Mouse (Mus musculus): ENCODE measurements around the gene Hoxc8. TPM values are rescaled to one million over a fixed set of nuclear protein-coding genes. Genes with fewer than 3 reads are reported as not detected.
A peak's percentile ranks its signal among the peaks of the same experiment; 100 is the strongest.

Hoxc8 gene
- polyA plus RNA-seq, 1 experiment from 2014 or later = 1.0 TPM

DNA sequence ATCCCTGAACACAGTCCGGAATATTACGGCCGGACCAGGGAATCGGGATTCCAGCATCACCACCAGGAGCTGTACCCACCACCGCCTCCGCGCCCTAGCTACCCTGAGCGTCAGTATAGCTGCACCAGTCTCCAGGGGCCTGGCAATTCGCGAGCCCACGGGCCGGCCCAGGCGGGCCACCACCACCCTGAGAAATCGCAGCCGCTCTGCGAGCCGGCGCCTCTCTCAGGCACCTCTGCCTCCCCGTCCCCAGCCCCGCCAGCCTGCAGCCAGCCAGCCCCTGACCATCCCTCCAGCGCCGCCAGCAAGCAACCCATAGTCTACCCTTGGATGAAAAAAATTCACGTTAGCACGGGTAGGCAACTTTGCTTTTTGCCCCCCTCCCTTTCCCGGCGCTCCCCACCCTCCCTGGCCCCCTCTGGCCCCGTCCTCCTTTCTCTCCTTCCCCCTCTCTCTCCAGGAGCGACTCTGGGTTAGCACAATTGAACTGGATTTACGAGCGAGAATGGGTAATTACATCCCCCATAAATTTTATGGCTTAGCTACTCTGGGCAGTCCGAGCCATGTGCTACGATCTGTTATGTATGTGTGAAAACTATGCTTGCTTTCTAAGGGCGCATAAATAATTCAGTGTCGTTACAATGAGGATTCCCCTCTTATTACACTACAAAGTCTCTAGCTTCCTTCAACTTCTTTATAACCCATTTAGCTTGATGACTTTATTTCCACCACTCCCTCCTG, 44.6 kb downstream of the Hoxc8 start:
- Histone ChIP-seq H3K4me1 (ENCODE audit: control insufficient read depth, insufficient read depth, low read length) (peaks cover 37% of the 10 kb centered on the region), H3K36me3 (ENCODE audit: control insufficient read depth, insufficient read depth, low read length) (no peaks in the 10 kb centered on the region), H3K9ac (replicated peaks; ENCODE audit: low read depth, low read length) (peak overlapping the region; percentile 92), H3K27ac (ENCODE audit: low read length) (peak overlapping the region; percentile 89), H3K4me2 (replicated peaks; ENCODE audit: low read depth, low read length) (peak overlapping the region; percentile 76), H3K27me3 (ENCODE audit: control insufficient read depth, insufficient read depth, low read length) (no peaks in the 10 kb centered on the region), H3K9me3 (ENCODE audit: control insufficient read depth, low read depth, low read length) (no peaks in the 10 kb centered on the region), H3K4me3 (ENCODE audit: low read depth, low read length) (peak overlapping the region; percentile 69)
- ATAC-seq (ENCODE audit: insufficient number of reproducible peaks, insufficient read depth, low FRiP score, low read depth) = peak; percentile 49
- under 1% methylated on average over 34 of the region's 34 CpGs for WGBS

DNA sequence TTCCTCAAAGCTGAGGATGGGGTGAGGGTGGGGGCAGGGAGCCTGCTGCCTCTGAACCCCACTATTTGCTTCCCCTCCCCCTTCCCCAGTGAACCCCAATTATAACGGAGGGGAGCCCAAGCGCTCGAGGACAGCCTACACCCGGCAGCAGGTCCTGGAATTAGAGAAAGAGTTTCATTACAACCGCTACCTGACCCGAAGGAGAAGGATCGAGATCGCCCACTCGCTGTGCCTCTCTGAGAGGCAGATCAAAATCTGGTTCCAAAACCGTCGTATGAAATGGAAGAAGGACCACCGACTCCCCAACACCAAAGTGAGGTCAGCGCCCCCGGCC, 45.1 kb downstream of the Hoxc8 start:
- H3K36me3 ChIP-seq (ENCODE audit: control insufficient read depth, insufficient read depth, low read length) = no peaks in the 10 kb centered on the region
- peak overlapping the region; percentile 89 for H3K27ac ChIP-seq (ENCODE audit: low read length)
- H3K9ac ChIP-seq (replicated peaks; ENCODE audit: low read depth, low read length) = peak overlapping the region; percentile 92
- ATAC-seq (ENCODE audit: insufficient number of reproducible peaks, insufficient read depth, low FRiP score, low read depth) = no peak
- H3K27me3 ChIP-seq (ENCODE audit: control insufficient read depth, insufficient read depth, low read length) = no peaks in the 10 kb centered on the region
- under 1% methylated on average over 14 of the region's 14 CpGs for WGBS
- H3K9me3 ChIP-seq (ENCODE audit: control insufficient read depth, low read depth, low read length) = no peaks in the 10 kb centered on the region
- peak overlapping the region; percentile 76 for H3K4me2 ChIP-seq (replicated peaks; ENCODE audit: low read depth, low read length)
- H3K4me1 ChIP-seq (ENCODE audit: control insufficient read depth, insufficient read depth, low read length) = peaks cover 42% of the 10 kb centered on the region
- H3K4me3 ChIP-seq (ENCODE audit: low read depth, low read length) = peak overlapping the region; percentile 69

DNA sequence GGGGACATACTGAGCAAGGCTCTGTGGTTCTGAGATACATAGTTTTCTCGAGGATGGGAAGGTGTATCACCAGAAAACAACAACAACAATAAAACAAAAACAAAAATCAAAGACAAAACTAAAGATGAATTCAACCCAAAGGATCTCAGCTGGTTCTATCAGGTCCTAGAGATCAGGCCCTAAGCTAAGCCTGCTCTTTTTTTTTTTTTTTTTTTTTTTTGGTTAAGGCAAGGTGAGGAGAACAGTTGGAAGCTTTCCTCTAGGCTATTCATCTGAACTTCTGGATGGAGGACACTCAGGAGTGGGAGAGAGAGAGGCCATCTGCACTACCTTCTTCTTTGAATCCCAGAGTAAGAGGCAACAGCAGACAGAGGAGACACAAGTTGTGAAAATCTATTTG, 47.2 kb downstream of the Hoxc8 start:
- H3K9me3 ChIP-seq (ENCODE audit: control insufficient read depth, low read depth, low read length) = no peaks in the 10 kb centered on the region
- no peaks in the 10 kb centered on the region for H3K27me3 ChIP-seq (ENCODE audit: control insufficient read depth, insufficient read depth, low read length)
- 23% methylated on average over 1 of the region's 1 CpGs for WGBS
- ATAC-seq (ENCODE audit: insufficient number of reproducible peaks, insufficient read depth, low FRiP score, low read depth) = no peak
- H3K4me3 ChIP-seq (ENCODE audit: low read depth, low read length) = peak overlapping the region; percentile 69; the same call in 1 of the 2 replicates
- peak overlapping the region; percentile 76 for H3K4me2 ChIP-seq (replicated peaks; ENCODE audit: low read depth, low read length)
- H3K27ac ChIP-seq (ENCODE audit: low read length) = peak overlapping the region; percentile 81; the same call in 1 of the 2 replicates
- H3K36me3 ChIP-seq (ENCODE audit: control insufficient read depth, insufficient read depth, low read length) = no peaks in the 10 kb centered on the region
- no peak overlapping the region for H3K9ac ChIP-seq (replicated peaks; ENCODE audit: low read depth, low read length)
- H3K4me1 ChIP-seq (ENCODE audit: control insufficient read depth, insufficient read depth, low read length) = peaks cover 57% of the 10 kb centered on the region

DNA sequence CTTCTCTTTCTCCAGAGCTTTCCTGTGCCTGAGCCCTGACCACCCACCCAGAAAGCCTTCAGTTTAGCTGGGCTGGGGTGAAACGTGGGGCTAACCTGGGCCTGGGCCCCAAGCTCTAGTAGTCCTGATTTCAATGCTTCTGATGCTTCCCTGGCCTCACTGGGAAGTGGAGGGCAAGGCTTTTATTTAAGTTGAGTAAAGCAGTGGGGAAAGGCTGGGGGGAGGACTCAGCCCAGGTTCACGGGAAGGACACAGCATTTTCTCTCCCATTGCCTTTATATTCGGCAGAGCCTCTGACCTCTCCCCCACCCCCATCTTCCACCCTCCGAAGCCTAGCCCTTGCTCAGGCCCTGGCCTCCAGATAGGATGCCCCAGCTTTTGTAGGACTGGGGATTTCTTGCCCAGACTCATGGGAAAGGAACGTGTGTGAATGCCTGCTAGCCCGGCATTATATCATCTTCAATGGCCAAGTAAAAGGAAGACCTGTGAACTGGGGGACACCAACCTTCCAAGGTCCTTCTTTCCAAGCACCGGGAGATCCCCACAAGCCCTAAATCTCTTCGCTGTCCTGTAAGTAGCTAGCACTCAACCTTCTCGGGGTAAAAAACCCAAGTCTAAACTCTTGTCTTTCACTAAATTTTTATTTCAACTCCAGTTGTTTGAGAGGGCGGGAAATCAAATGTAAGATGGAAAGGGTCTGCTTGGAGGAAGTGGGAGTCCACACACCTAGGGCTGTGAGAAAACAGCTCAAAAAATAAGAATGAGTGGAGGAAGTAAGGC, 48.5 kb downstream of the Hoxc8 start:
- WGBS = 14% methylated on average over 10 of the region's 10 CpGs
- H3K27ac ChIP-seq (ENCODE audit: low read length) = peak overlapping the region; percentile 81
- peak overlapping the region; percentile 3; the same call in 1 of the 2 replicates for H3K4me3 ChIP-seq (ENCODE audit: low read depth, low read length)
- no peaks in the 10 kb centered on the region for H3K27me3 ChIP-seq (ENCODE audit: control insufficient read depth, insufficient read depth, low read length)
- H3K9me3 ChIP-seq (ENCODE audit: control insufficient read depth, low read depth, low read length) = no peaks in the 10 kb centered on the region
- H3K4me2 ChIP-seq (replicated peaks; ENCODE audit: low read depth, low read length) = peak overlapping the region; percentile 76
- ATAC-seq (ENCODE audit: insufficient number of reproducible peaks, insufficient read depth, low FRiP score, low read depth) = no peak
- no peaks in the 10 kb centered on the region for H3K36me3 ChIP-seq (ENCODE audit: control insufficient read depth, insufficient read depth, low read length)
- peaks cover 49% of the 10 kb centered on the region for H3K4me1 ChIP-seq (ENCODE audit: control insufficient read depth, insufficient read depth, low read length)
- no peak overlapping the region for H3K9ac ChIP-seq (replicated peaks; ENCODE audit: low read depth, low read length)

DNA sequence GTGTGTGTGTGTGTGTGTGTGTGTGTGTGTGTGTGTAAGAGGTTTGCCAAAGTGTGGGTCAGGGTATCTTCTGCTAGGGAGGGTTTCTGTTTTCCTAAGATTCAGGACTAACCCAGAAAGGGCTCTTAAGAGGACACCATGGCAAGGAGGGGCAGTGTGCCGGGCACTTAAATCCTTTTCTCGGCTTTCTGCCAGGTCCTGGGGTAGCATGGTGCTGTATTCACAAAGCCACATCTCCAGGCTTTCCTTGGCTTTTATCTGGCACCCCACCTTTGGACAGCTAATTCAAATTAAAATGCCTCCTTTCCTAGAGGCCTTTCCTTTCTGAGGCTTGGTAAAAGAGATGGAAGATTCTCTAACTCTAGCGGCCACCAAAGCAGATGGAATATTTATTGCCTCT, 49.2 kb downstream of the Hoxc8 start:
- peak overlapping the region; percentile 76; the same call in 1 of the 2 replicates for H3K4me2 ChIP-seq (replicated peaks; ENCODE audit: low read depth, low read length)
- ATAC-seq (ENCODE audit: insufficient number of reproducible peaks, insufficient read depth, low FRiP score, low read depth) = no peak
- no peaks in the 10 kb centered on the region for H3K9me3 ChIP-seq (ENCODE audit: control insufficient read depth, low read depth, low read length)
- peaks cover 45% of the 10 kb centered on the region for H3K4me1 ChIP-seq (ENCODE audit: control insufficient read depth, insufficient read depth, low read length)
- no peaks in the 10 kb centered on the region for H3K27me3 ChIP-seq (ENCODE audit: control insufficient read depth, insufficient read depth, low read length)
- peak overlapping the region; percentile 81 for H3K27ac ChIP-seq (ENCODE audit: low read length)
- no peak overlapping the region for H3K9ac ChIP-seq (replicated peaks; ENCODE audit: low read depth, low read length)
- no peak overlapping the region for H3K4me3 ChIP-seq (ENCODE audit: low read depth, low read length)
- no peaks in the 10 kb centered on the region for H3K36me3 ChIP-seq (ENCODE audit: control insufficient read depth, insufficient read depth, low read length)
- 16% methylated on average over 3 of the region's 3 CpGs for WGBS

DNA sequence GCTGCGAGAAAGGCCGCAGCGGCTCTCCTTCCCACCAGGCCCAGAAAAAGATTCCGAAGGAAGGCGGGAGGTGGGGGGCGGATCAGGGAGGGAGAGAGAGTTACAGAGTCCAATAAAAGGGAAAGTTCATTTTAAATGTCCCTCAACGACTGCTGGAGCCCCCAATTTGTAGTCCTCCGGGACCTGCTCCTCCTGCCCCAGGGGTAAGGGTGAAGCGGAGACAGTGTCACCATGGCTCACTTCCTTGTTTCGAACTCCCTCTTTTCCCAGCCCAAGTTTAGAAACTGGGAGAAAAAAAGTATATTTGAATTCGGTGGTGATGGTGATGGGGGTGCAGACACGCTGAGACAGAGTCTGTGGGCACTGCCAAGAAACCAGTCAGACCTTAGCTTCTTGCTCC, 50.2 kb downstream of the Hoxc8 start:
- 26% methylated on average over 12 of the region's 12 CpGs for WGBS

DNA sequence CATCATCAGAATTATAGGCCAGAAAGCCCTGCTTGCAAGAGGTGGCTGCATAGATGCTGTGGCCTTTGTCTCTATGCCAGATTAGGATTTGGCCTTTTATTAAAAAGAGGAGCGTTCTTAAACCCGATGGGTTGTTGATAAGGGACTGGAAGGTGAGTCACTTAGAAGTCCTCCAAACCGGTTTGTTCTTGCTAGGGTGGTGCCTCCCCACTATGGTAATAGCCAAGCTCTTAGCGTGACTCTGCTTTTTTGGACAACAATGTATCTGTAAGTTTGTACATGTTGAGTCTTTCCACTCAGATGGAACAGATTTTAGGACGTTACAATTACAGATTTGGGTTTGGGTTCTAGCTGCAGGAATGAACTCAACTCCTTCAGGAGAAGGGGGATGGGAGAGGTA, 51.2 kb downstream of the Hoxc8 start:
- Histone ChIP-seq H3K27ac (ENCODE audit: low read length) (peak overlapping the region; percentile 62; the same call in 1 of the 2 replicates), H3K4me3 (ENCODE audit: low read depth, low read length) (no peak overlapping the region), H3K4me1 (ENCODE audit: control insufficient read depth, insufficient read depth, low read length) (peaks cover 44% of the 10 kb centered on the region), H3K36me3 (ENCODE audit: control insufficient read depth, insufficient read depth, low read length) (no peaks in the 10 kb centered on the region), H3K9me3 (ENCODE audit: control insufficient read depth, low read depth, low read length) (no peaks in the 10 kb centered on the region), H3K9ac (replicated peaks; ENCODE audit: low read depth, low read length) (no peak overlapping the region), H3K27me3 (ENCODE audit: control insufficient read depth, insufficient read depth, low read length) (no peaks in the 10 kb centered on the region), H3K4me2 (replicated peaks; ENCODE audit: low read depth, low read length) (peak overlapping the region; percentile 37; the same call in 1 of the 2 replicates)
- 32% methylated on average over 5 of the region's 5 CpGs for WGBS
- no peak for ATAC-seq (ENCODE audit: insufficient number of reproducible peaks, insufficient read depth, low FRiP score, low read depth)

More for the DNA sequence above, 50.2 kb downstream of the Hoxc8 start:
- ATAC-seq (ENCODE audit: insufficient number of reproducible peaks, insufficient read depth, low FRiP score, low read depth) = no peak
- Histone ChIP-seq H3K9me3 (ENCODE audit: control insufficient read depth, low read depth, low read length) (no peaks in the 10 kb centered on the region), H3K4me3 (ENCODE audit: low read depth, low read length) (peak overlapping the region; percentile 0), H3K27me3 (ENCODE audit: control insufficient read depth, insufficient read depth, low read length) (no peaks in the 10 kb centered on the region), H3K4me1 (ENCODE audit: control insufficient read depth, insufficient read depth, low read length) (peaks cover 45% of the 10 kb centered on the region), H3K36me3 (ENCODE audit: control insufficient read depth, insufficient read depth, low read length) (no peaks in the 10 kb centered on the region), H3K4me2 (replicated peaks; ENCODE audit: low read depth, low read length) (peak overlapping the region; percentile 37), H3K27ac (ENCODE audit: low read length) (peak overlapping the region; percentile 70), H3K9ac (replicated peaks; ENCODE audit: low read depth, low read length) (0 out of 2 replicates have a peak overlapping the region, but pooled peaks have one; percentile 15)

DNA sequence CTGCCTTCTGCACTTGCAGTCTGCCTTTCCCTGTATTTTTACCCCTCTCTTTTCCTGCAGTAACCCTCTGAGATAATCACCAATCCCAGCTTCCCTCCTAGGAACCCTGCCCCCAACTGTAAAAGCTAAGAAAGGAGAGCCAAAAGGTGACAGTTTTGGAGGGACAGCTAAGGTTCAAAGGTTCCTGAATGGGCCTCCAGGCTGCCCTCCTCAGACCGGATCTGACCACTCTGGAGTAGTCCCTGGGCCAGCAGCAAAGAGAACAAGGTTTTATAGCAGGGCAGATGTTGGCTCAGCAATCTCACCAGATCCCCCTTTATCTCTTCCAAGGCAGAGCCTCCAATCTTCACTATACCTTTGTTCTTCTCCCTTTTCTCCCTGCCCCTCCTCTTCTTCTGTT, 51.8 kb downstream of the Hoxc8 start:
- peak overlapping the region; percentile 62; the same call in 1 of the 2 replicates for H3K27ac ChIP-seq (ENCODE audit: low read length)
- no peaks in the 10 kb centered on the region for H3K9me3 ChIP-seq (ENCODE audit: control insufficient read depth, low read depth, low read length)
- WGBS = 17% methylated on average over 1 of the region's 1 CpGs
- no peaks in the 10 kb centered on the region for H3K36me3 ChIP-seq (ENCODE audit: control insufficient read depth, insufficient read depth, low read length)
- ATAC-seq (ENCODE audit: insufficient number of reproducible peaks, insufficient read depth, low FRiP score, low read depth) = no peak
- no peak overlapping the region for H3K9ac ChIP-seq (replicated peaks; ENCODE audit: low read depth, low read length)
- peaks cover 40% of the 10 kb centered on the region for H3K4me1 ChIP-seq (ENCODE audit: control insufficient read depth, insufficient read depth, low read length)
- H3K4me3 ChIP-seq (ENCODE audit: low read depth, low read length) = no peak overlapping the region
- no peak overlapping the region for H3K4me2 ChIP-seq (replicated peaks; ENCODE audit: low read depth, low read length)
- no peaks in the 10 kb centered on the region for H3K27me3 ChIP-seq (ENCODE audit: control insufficient read depth, insufficient read depth, low read length)
